Mouse (Mus musculus): ENCODE data around the gene Hoxd8. TPM values are rescaled to one million over a fixed set of nuclear protein-coding genes. Genes with fewer than 3 reads are reported as not detected.

Gene Hoxd8
- polyA plus RNA-seq, 1 experiment from 2014 or later, result 0.10 TPM

- Histone ChIP-seq H3K9ac (replicated peaks) (no peak overlapping the region), H3K4me2 (replicated peaks) (no peak overlapping the region; the same call in 1 of the 2 replicates), H3K4me1 (peaks cover 9% of the 10 kb centered on the region), H3K4me3 (no peak overlapping the region), H3K27ac (replicated peaks) (no peak overlapping the region), H3K36me3 (no peaks in the 10 kb centered on the region), H3K27me3 (peaks cover 82% of the 10 kb centered on the region), H3K9me3 (no peaks in the 10 kb centered on the region)
- ATAC-seq (replicated peaks), result peak; percentile 48
- WGBS, result under 1% methylated on average over 14 of the region's 14 CpGs
These were observed 42.7 kb upstream of the Hoxd8 start for GRCm38 (mm10) chr2:74661685-74662084.

- 4% methylated on average over 18 of the region's 18 CpGs for WGBS
These were observed 41.0 kb upstream of the Hoxd8 start for GRCm38 (mm10) chr2:74663291-74663925.

GRCm38 (mm10) chr2:74666411-74666810 is 38.0 kb upstream of the Hoxd8 start:
- peaks cover 96% of the 10 kb centered on the region for H3K27me3 ChIP-seq
- H3K9me3 ChIP-seq, result no peaks in the 10 kb centered on the region
- H3K4me1 ChIP-seq, result peaks cover 15% of the 10 kb centered on the region
- 3% methylated on average over 7 of the region's 7 CpGs for WGBS
- no peak overlapping the region for H3K27ac ChIP-seq (replicated peaks)
- no peak overlapping the region for H3K4me3 ChIP-seq
- H3K4me2 ChIP-seq (replicated peaks), result no peak overlapping the region
- no peaks in the 10 kb centered on the region for H3K36me3 ChIP-seq
- no peak for ATAC-seq (replicated peaks)
- no peak overlapping the region for H3K9ac ChIP-seq (replicated peaks)

More at GRCm38 (mm10) chr2:74663291-74663925, 41.0 kb upstream of the Hoxd8 start:
- H3K4me2 ChIP-seq (replicated peaks), result no peak overlapping the region
- peaks cover 88% of the 10 kb centered on the region for H3K27me3 ChIP-seq
- H3K27ac ChIP-seq (replicated peaks), result no peak overlapping the region
- no peaks in the 10 kb centered on the region for H3K9me3 ChIP-seq
- H3K4me1 ChIP-seq, result peaks cover 11% of the 10 kb centered on the region
- H3K4me3 ChIP-seq, result no peak overlapping the region
- ATAC-seq (replicated peaks), result peak; percentile 70; the same call in 1 of the 2 replicates
- H3K9ac ChIP-seq (replicated peaks), result no peak overlapping the region
- no peaks in the 10 kb centered on the region for H3K36me3 ChIP-seq

DNA sequence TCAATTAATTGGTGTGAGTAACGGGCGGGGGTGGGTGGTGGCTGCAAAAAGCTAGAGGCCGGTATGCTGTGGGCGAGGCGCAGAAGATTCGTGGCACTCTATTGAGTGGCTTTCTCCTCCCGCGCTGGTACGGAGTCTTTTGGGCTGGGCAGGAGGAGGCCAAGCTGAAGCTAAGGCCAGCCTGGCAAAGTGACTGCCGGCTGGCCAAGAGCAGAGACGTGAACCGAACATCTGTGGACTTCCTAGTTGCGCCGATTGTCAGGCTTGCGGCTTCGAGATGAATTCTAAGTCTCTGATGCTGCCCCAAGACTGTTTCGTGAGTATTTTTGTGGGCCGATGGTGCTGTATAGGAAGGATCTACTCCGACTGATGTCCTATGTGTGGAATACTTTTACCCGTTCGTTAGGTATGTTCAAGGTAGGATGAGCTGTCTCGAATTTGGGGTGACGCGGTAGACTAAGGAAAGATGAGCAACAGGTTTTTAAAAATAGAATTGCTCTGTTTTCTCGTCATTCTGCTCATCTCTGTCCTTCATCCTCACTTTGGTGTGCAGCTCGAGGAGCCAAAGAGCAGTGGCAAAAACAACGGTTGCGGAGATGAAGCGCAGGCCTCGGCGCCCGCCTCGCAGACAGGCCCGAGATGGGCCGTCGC is 37.1 kb upstream of the Hoxd8 start:
- Histone ChIP-seq H3K36me3 (no peaks in the 10 kb centered on the region), H3K27me3 (peaks cover 96% of the 10 kb centered on the region), H3K4me3 (no peak overlapping the region), H3K9me3 (no peaks in the 10 kb centered on the region), H3K4me2 (replicated peaks) (no peak overlapping the region), H3K9ac (replicated peaks) (no peak overlapping the region), H3K4me1 (peaks cover 12% of the 10 kb centered on the region), H3K27ac (replicated peaks) (no peak overlapping the region)
- no peak for ATAC-seq (replicated peaks)
- WGBS, result 1% methylated on average over 36 of the region's 36 CpGs

GRCm38 (mm10) chr2:74667842-74668357 is 36.5 kb upstream of the Hoxd8 start, which contains the start of gene Hoxd13:
Gene Hoxd13 (plus strand): TSS chr2:74668310.
- ATAC-seq (replicated peaks), result no peak
- Histone ChIP-seq H3K4me3 (peak within 1 kb of the TSS; percentile 21), H3K9ac (replicated peaks) (no peak within 1 kb of the TSS), H3K9me3 (no peaks in the 10 kb centered on the region), H3K27me3 (peaks cover 96% of the 10 kb centered on the region), H3K4me1 (peaks cover 16% of the 10 kb centered on the region), H3K4me2 (replicated peaks) (peak within 1 kb of the TSS; percentile 48), H3K27ac (replicated peaks) (no peak within 1 kb of the TSS), H3K36me3 (no peaks in the 10 kb centered on the region)
- WGBS, result 0% methylated on average over 36 of the region's 51 CpGs

DNA sequence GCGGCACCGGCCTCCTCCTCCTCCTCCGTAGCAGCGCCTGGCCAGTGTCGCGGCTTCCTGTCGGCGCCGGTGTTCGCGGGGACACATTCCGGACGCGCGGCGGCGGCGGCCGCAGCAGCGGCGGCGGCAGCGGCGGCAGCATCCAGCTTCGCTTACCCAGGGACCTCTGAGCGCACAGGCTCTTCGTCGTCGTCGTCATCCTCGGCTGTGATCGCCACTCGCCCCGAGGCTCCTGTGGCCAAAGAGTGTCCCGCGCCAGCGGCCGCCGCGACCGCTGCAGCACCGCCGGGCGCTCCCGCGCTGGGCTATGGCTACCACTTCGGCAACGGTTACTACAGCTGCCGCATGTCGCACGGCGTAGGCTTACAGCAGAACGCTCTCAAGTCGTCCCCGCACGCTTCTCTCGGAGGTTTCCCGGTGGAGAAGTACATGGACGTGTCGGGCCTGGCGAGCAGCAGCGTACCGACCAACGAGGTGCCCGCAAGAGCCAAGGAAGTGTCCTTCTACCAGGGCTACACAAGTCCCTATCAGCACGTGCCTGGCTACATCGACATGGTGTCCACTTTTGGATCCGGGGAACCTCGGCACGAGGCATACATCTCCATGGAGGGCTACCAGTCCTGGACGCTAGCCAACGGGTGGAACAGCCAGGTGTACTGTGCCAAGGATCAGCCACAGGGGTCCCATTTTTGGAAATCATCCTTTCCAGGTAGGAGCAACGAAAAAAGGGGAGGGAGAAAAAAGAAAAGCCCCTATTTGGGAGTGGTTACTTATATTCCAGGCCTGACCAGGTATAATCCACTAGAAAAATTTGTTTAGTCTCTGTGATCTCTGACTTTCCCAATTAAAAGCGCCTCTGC is 35.8 kb upstream of the Hoxd8 start:
- Histone ChIP-seq H3K27me3 (peaks cover 96% of the 10 kb centered on the region), H3K4me2 (replicated peaks) (peak overlapping the region; percentile 48), H3K36me3 (no peaks in the 10 kb centered on the region), H3K27ac (replicated peaks) (no peak overlapping the region), H3K4me3 (peak overlapping the region; percentile 21), H3K9ac (replicated peaks) (no peak overlapping the region), H3K9me3 (no peaks in the 10 kb centered on the region), H3K4me1 (peaks cover 17% of the 10 kb centered on the region)
- 1% methylated on average over 60 of the region's 74 CpGs for WGBS
- no peak; the same call in 1 of the 2 replicates for ATAC-seq (replicated peaks)

- Histone ChIP-seq H3K27me3 (peaks cover 96% of the 10 kb centered on the region), H3K9me3 (no peaks in the 10 kb centered on the region), H3K4me2 (replicated peaks) (no peak overlapping the region), H3K27ac (replicated peaks) (no peak overlapping the region), H3K36me3 (no peaks in the 10 kb centered on the region), H3K4me1 (peaks cover 17% of the 10 kb centered on the region), H3K4me3 (no peak overlapping the region), H3K9ac (replicated peaks) (no peak overlapping the region)
- WGBS, result 4% methylated on average over 3 of the region's 3 CpGs
- ATAC-seq (replicated peaks), result no peak
These were observed 35.2 kb upstream of the Hoxd8 start for GRCm38 (mm10) chr2:74669230-74669578.

DNA sequence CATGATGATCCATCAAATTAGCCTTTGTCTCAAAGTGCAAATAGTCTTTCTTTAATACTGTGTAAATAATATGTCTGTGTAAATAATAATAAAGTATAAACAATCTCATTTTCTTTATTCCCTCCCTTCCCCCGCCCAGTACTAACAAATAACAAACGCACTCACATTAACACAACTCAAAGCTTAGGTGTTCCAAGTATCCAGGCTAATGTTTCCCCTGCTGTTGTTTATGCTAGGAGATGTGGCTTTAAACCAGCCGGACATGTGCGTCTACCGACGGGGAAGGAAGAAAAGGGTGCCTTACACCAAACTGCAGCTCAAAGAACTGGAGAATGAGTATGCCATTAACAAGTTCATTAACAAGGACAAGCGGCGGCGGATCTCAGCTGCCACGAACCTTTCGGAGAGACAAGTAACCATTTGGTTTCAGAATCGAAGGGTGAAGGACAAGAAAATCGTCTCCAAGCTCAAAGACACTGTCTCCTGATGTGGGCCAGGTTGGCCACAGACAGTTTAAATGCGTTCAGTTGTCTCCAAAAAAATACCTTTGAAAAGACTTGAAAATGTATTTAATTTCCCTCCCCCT is 34.7 kb upstream of the Hoxd8 start:
- ATAC-seq (replicated peaks), result no peak
- no peaks in the 10 kb centered on the region for H3K36me3 ChIP-seq
- peaks cover 17% of the 10 kb centered on the region for H3K4me1 ChIP-seq
- WGBS, result under 1% methylated on average over 14 of the region's 14 CpGs
- no peak overlapping the region for H3K4me3 ChIP-seq
- H3K27me3 ChIP-seq, result peaks cover 96% of the 10 kb centered on the region
- H3K9me3 ChIP-seq, result no peaks in the 10 kb centered on the region
- no peak overlapping the region for H3K9ac ChIP-seq (replicated peaks)
- no peak overlapping the region for H3K4me2 ChIP-seq (replicated peaks)
- H3K27ac ChIP-seq (replicated peaks), result no peak overlapping the region

DNA sequence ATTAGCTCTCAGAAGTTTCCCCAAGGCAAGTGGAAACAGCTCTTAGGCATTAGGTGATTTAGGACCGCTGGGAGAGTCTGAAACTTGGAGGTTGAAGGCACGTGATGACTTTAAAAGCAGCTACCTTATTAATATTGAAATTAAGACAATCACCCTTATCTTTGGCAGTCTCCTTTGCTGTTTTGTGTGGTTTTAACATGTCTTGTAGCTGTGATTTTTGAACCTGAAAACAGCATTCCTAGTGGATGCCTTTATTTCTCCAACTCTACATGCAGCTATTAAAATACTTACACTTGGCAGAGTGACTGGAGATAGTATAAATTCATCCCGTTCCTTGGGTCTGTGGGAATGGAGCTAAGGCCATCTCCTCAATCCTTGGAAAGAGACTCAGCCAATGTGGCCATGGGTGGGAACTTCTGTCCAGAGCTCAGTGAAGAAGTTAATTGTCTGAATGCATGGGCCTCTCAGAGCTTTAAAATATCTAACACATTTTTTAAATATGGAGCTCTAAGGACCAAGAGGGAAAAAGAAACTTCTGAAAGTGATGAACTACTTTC is 33.7 kb upstream of the Hoxd8 start:
- Histone ChIP-seq H3K9ac (replicated peaks) (no peak overlapping the region), H3K27ac (replicated peaks) (no peak overlapping the region), H3K27me3 (peaks cover 97% of the 10 kb centered on the region), H3K4me3 (no peak overlapping the region), H3K4me2 (replicated peaks) (no peak overlapping the region), H3K36me3 (no peaks in the 10 kb centered on the region), H3K9me3 (no peaks in the 10 kb centered on the region), H3K4me1 (peaks cover 17% of the 10 kb centered on the region)
- 1% methylated on average over 3 of the region's 3 CpGs for WGBS
- no peak for ATAC-seq (replicated peaks)

- 6% methylated on average over 5 of the region's 5 CpGs for WGBS
- ATAC-seq (replicated peaks), result no peak
These were observed 32.6 kb upstream of the Hoxd8 start for GRCm38 (mm10) chr2:74671847-74672246.

DNA sequence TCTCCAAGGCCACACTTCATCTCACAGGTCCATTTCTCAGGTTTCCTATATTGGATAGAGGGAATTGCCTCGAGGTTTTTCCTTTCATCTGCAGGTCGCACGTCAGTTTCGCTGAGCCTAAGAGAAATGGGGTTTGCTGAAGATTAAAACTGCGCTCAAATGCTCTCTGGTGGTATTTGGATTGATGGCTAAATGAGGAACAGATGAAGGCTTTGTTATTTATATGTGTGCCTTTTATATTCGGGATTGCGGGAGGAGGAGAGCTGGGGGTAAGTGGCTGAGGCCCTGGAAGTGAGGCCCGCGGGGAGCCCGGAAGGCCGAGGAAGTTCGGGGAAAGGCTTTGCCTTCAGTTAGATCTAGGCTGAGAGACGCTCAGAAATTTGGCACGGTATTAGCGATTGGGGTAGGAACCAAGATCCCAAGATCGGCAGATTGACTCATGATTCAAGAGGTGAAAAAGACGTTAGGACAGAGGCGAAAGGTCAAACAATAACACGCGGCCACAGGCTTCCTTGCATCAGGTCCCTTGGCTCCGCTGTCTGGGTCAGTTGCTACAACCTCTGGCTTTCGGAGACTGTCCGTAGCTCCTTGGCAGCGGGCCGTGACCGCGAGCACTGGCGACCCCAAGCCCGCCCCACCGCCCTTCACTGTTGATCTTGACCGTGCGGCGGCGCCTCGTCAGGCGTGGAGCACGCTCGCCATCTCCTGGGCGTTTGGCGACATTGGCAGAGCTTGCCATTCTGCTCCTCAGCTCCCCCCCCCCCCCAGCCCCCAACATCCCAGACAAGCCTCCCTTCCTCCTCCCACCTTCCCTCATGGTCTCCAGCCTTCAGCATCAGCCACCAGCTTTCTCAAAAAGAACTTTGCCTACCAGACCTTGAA is 31.7 kb upstream of the Hoxd8 start:
- peaks cover 99% of the 10 kb centered on the region for H3K27me3 ChIP-seq
- 2% methylated on average over 40 of the region's 40 CpGs for WGBS
- H3K9ac ChIP-seq (replicated peaks), result no peak overlapping the region
- no peak overlapping the region for H3K27ac ChIP-seq (replicated peaks)
- H3K4me3 ChIP-seq, result peak overlapping the region; percentile 27
- H3K36me3 ChIP-seq, result no peaks in the 10 kb centered on the region
- H3K9me3 ChIP-seq, result no peaks in the 10 kb centered on the region
- H3K4me2 ChIP-seq (replicated peaks), result peak overlapping the region; percentile 39
- H3K4me1 ChIP-seq, result peaks cover 16% of the 10 kb centered on the region
- ATAC-seq (replicated peaks), result peak; percentile 55; the same call in 1 of the 2 replicates

More at GRCm38 (mm10) chr2:74671847-74672246, 32.6 kb upstream of the Hoxd8 start:
- Histone ChIP-seq H3K4me2 (replicated peaks) (no peak overlapping the region), H3K9me3 (no peaks in the 10 kb centered on the region), H3K27ac (replicated peaks) (no peak overlapping the region), H3K4me3 (no peak overlapping the region), H3K27me3 (peaks cover 99% of the 10 kb centered on the region), H3K4me1 (peaks cover 17% of the 10 kb centered on the region), H3K36me3 (no peaks in the 10 kb centered on the region), H3K9ac (replicated peaks) (no peak overlapping the region)

All from forebrain, embryonic 15.5 days (tissue).